Mouse (Mus musculus): Measurements from ENCODE around the gene Krt36.

DNA sequence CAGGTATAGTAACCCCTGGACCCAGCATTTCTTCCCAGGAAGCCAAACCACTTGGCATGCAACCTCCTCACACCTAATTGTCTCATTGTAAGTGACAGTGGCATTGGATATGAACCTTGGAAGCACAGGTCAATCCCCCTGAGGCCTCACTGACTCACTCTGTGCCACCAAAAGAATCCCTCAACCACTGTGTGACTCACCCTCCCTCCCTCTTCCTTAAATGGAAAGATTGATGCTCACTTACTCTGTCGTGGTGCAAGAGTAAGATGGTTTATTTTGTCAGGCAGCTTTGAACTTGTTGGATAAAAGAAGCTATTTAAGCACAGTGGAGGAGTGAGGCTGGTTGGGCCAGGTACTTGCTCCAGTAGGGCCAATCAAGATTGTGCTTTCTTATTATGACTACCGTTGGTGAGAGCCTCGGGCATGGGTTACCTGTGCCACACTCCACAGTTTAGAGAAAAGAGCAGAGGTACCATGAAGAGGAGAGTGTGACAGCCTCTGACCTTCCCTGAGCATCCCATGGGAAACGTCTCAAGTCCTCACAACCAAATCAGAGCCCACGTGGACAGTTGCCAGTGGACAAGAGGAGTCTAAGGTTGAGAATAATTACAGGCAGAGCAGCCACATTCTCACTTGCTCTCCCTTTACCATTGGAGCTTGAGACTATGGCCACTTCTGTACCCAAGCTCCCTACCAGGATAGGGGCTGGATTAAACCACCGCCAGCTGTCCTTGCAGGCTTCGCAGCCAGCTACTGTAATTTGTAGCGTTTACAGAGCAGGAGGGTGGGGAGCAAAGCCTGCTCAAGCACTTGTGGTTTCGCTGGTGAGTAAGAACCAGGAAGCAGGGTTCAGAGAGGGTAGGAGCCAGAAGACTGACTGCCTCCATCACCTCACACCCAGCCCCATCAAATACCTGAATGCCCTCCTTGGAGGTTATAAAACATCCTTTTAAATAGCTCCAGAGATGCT is 49.5 kb downstream of the Krt36 start:
- TF ChIP-seq POLR2A (IDR thresholded peaks at IDR 0.05; ENCODE audit: low read depth, low read length) (no peak), CTCF (conservative IDR thresholded peaks at IDR 0.05; ENCODE audit: insufficient read depth, insufficient read length, low read depth, low read length) (no peak)
